Mouse (Mus musculus) heart, postnatal 0 days (tissue): ENCODE data around the gene Cdkn1b. TPM values are rescaled to one million over a fixed set of nuclear protein-coding genes. Genes with fewer than 3 reads are reported as not detected.

Experiments
- ATAC-seq: fragments of 200-750 bp; cut with Nextera tagmentation; 2 replicates; pipeline ENCODE4 v1.8.0; 2017; ENCODE audit warnings: low read depth, moderate number of reproducible peaks, moderate library complexity; ENCODE audit not compliant: insufficient read depth
- DNase-seq: peaks from one replicate; pipeline ENCODE4 v3.0.0-alpha.2; 2016; ENCODE audit warnings: low spot score
- H3K27ac ChIP-seq: fragments of 300-500 bp; sonication (generic); 2 replicates; pipeline ENCODE4 v1.5.1; 2014; ENCODE audit warnings: low read depth, mild to moderate bottlenecking
- H3K27me3 ChIP-seq: fragments of 300-500 bp; sonication (generic); 2 replicates; pipeline ENCODE4 v1.6.1; 2014; ENCODE audit warnings: low read length, mixed read lengths; ENCODE audit not compliant: control insufficient read depth, insufficient read depth
- H3K36me3 ChIP-seq: fragments of 300-500 bp; sonication (generic); replicated peaks from 2 replicates; pipeline ENCODE4 v1.6.1; 2014; ENCODE audit warnings: low read length, mixed read lengths; ENCODE audit not compliant: control insufficient read depth, insufficient read depth
- H3K4me1 ChIP-seq: fragments of 300-500 bp; sonication (generic); 2 replicates; pipeline ENCODE4 v1.6.1; 2014; ENCODE audit warnings: antibody characterized with exemption; ENCODE audit not compliant: control insufficient read depth, insufficient read depth
- H3K4me2 ChIP-seq: fragments of 300-500 bp; sonication (generic); 2 replicates; pipeline ENCODE4 v1.6.1; 2014; ENCODE audit warnings: low read depth, mild to moderate bottlenecking, low read length, moderate library complexity
- H3K4me3 ChIP-seq: fragments of 300-500 bp; sonication (generic); 2 replicates; pipeline ENCODE4 v1.5.1; 2014; ENCODE audit warnings: low read depth, low read length
- H3K9ac ChIP-seq: fragments of 300-500 bp; sonication (generic); replicated peaks from 2 replicates; pipeline ENCODE4 v1.6.1; 2014; ENCODE audit warnings: low read depth, low read length, mixed read lengths
- H3K9me3 ChIP-seq: fragments of 300-500 bp; sonication (generic); replicated peaks from 2 replicates; pipeline ENCODE4 v1.6.1; 2016; ENCODE audit warnings: low read length; ENCODE audit not compliant: control insufficient read depth
- CTCF ChIP-seq: IDR thresholded peaks from 2 replicates; pipeline ENCODE4 v1.5.1; 2016; ENCODE audit warnings: antibody characterized with exemption, control low read depth, low read depth
- EP300 ChIP-seq: IDR thresholded peaks from 2 replicates; pipeline ENCODE4 v1.6.1; 2016; ENCODE audit warnings: antibody characterized with exemption, low read depth
- WGBS: fragments of 180-500 bp; shearing (Covaris S2); extraction: QIAGEN DNeasy Blood & Tissue Kit; methylation state at CpG from one replicate; pipeline ENCODE4 v1.1.7; 2014; 5-methylcytosine and 5-hydroxymethylcytosine counted together
- polyA plus RNA-seq: library from polyadenylated mRNA; unstranded; fragments of >200 nt; fragmentation: Nextera tagmentation; extraction: Ambion mirVana; gene quantifications from 2 replicates; pipeline ENCODE4 v1.2.1, GENCODE M21; 2015
- total RNA-seq: library from RNA; depleted of rRNA; stranded (reverse); fragments of >200 nt; gene quantifications from 2 replicates; pipeline ENCODE4 v1.2.3, GENCODE M21; 2014; ENCODE audit warnings: low replicate concordance

Gene Cdkn1b
- total and polyA plus RNA-seq, 2 experiments from 2014 or later = 23.7 to 42.9 TPM

DNA sequence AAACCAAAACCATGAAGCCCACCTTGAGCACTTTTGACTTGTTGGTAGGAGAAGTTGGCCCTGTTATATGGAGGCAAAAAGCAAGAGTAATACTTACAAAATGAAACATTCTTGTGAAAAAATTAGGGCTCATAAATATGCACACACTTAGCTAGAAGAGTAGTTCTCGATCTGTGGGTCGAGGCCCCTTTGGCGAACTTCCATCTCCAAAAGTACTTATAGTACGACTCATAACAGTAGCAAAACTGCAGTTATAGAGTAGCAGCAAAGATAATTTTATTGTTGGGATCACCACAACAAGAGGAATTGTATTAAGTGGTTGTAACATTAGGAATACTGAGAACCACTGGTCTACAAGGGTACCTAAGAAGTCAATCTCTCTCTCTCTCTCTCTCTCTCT is 19.6 kb downstream of the Cdkn1b start:
- Histone ChIP-seq H3K9ac (no peak overlapping the region), H3K9me3 (no peaks in the 10 kb centered on the region), H3K4me2 (no peak overlapping the region), H3K27ac (no peak overlapping the region), H3K36me3 (no peaks in the 10 kb centered on the region; the same call in 1 of the 2 replicates), H3K4me1 (peaks cover 8% of the 10 kb centered on the region; the same call in 1 of the 2 replicates), H3K27me3 (no peaks in the 10 kb centered on the region), H3K4me3 (no peak overlapping the region)
- ATAC-seq (no peak), DNase-seq (no peak)
- TF ChIP-seq EP300 (no peak), CTCF (no peak)
- 74% methylated on average over 4 of the region's 4 CpGs for WGBS

DNA sequence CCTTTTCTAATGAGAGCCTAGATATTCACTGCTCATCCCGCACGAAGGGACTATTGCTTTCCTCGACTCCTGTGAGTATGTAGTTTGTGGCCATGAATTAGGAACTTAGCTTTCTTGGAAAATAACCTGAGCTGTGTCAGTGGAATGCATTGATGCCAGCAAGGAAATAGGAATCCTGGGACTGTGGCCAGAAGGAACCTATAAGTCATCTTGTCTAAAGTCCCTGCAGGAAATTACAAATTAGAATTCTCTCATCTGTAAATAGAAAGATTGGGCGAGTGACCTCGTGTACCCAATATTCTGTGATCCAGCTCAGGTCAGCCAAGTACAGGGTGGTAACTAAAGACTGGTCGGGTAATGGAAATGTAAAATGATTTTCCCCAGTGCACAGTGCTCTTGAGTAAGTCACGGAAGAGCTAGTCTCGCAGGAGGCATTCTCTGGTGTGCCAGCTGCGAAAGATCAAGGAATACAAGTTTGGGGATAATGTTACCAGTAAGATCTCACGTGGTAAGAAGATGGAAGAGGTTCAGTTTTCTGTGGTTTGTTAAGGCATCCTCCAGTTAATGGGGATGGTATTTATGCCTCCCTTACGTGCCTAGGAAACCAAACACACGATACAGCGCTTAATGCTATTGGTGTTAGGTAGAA is 23.7 kb downstream of the Cdkn1b start:
- H3K27me3 ChIP-seq = no peaks in the 10 kb centered on the region
- WGBS = 70% methylated on average over 13 of the region's 13 CpGs
- DNase-seq = no peak

DNA sequence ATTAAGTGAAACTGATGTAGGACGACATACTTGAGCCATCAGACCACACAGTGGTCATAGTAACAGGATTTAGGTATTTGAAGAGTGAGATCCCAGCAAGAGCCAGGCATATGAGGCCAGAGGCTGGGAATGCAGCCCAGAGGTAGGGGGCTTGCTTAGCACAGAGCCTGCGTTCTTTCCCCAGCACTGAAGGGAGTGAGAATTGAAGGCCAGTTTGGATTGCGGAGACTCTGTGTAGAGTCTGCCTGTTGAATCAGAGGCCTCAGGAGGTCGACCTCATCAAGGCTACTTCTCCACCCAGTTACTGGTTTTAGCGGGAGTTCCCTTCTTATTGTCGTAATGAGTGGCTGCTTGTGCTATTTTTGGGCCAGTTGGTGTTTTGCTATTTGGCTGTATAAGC is 25.9 kb downstream of the Cdkn1b start:
- H3K9ac ChIP-seq = no peak overlapping the region

More for the DNA sequence above, 23.7 kb downstream of the Cdkn1b start:
- no peak for ATAC-seq
- H3K9me3 ChIP-seq = no peaks in the 10 kb centered on the region
- H3K36me3 ChIP-seq = peaks cover 5% of the 10 kb centered on the region; the same call in 1 of the 2 replicates
- TF ChIP-seq EP300 (no peak), CTCF (no peak)
- H3K27ac ChIP-seq = peak overlapping the region; percentile 11; the same call in 1 of the 2 replicates
- H3K4me2 ChIP-seq = no peak overlapping the region
- H3K9ac ChIP-seq = no peak overlapping the region
- H3K4me1 ChIP-seq = peaks cover 21% of the 10 kb centered on the region; the same call in 1 of the 2 replicates
- no peak overlapping the region for H3K4me3 ChIP-seq

DNA sequence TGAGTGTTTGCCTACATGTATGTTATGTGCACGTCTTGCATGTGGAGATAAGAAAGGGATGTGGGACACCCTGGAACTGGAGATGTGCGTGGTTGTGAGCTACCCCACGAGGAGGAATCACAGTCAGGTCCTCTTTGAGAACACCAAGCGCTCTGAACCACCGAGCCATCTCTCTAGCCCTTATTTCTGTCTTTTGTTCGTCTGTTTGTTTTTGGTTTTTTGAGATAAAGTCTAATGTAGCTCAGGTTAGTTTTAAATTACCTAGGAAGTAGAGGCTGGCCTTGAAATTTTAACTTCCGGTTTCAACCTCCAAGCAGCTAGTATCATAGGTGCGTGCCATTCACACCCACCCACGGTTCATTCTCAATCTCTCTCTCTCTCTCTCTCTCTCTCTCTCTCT is 26.7 kb downstream of the Cdkn1b start:
- TF ChIP-seq CTCF = no peak
- no peak for TF ChIP-seq EP300
- H3K4me3 ChIP-seq = no peak overlapping the region
- WGBS = 71% methylated on average over 9 of the region's 9 CpGs
- H3K9me3 ChIP-seq = no peaks in the 10 kb centered on the region
- no peak overlapping the region for H3K9ac ChIP-seq
- no peaks in the 10 kb centered on the region for H3K27me3 ChIP-seq
- peaks cover 21% of the 10 kb centered on the region; the same call in 1 of the 2 replicates for H3K4me1 ChIP-seq
- ATAC-seq = no peak
- peaks cover 12% of the 10 kb centered on the region; the same call in 1 of the 2 replicates for H3K36me3 ChIP-seq
- DNase-seq = no peak
- H3K27ac ChIP-seq = no peak overlapping the region
- H3K4me2 ChIP-seq = no peak overlapping the region

More for the DNA sequence above, 25.9 kb downstream of the Cdkn1b start:
- H3K27me3 ChIP-seq = no peaks in the 10 kb centered on the region
- peaks cover 21% of the 10 kb centered on the region; the same call in 1 of the 2 replicates for H3K4me1 ChIP-seq
- DNase-seq (no peak), ATAC-seq (peak; percentile 35; the same call in 1 of the 2 replicates)
- 29% methylated on average over 6 of the region's 6 CpGs for WGBS
- TF ChIP-seq EP300 = no peak
- no peak for TF ChIP-seq CTCF
- no peak overlapping the region for H3K4me3 ChIP-seq
- peak overlapping the region; percentile 57 for H3K27ac ChIP-seq
- peaks cover 5% of the 10 kb centered on the region; the same call in 1 of the 2 replicates for H3K36me3 ChIP-seq
- no peak overlapping the region for H3K4me2 ChIP-seq
- no peaks in the 10 kb centered on the region for H3K9me3 ChIP-seq

DNA sequence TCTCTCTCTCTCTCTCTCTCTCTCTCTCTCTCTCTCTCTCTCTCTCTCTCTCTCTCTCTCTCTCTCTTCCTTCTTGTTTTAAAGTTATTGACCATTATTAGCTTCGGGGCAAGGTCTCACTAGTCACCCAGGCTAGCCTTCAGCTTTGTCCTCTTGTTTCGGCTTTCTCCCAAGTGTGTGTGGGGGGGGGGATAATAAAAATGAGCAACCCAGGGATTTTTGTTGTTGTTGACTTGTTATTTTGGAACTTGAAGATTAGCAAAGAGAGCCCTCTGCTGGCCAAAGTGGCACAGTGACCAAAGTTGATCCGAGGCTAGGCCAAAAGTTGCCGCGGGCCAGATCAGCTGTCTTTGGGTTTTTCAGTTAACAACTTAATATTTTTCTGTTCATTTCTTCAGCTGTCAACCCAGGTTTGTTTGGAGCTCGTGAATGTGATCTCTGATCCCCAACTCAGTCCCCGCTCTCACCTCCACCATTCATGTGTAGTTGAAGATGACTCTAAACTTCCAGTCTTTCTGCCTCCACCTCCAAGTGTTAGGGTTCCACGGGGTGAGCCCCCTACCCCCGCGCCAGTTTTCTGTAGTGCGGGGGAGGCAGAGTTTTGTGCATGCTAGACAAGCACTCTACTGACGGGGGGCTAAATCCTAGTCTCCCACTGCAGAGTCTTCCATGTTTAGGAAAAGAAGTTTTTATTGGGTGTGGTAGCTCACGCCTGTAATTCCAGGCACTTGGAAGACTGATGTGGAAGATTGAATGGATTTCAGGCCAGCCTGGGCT is 27.3 kb downstream of the Cdkn1b start:
- no peaks in the 10 kb centered on the region for H3K27me3 ChIP-seq
- no peak overlapping the region for H3K9ac ChIP-seq
- no peak overlapping the region for H3K4me2 ChIP-seq
- peak; percentile 55 for DNase-seq
- peaks cover 18% of the 10 kb centered on the region; the same call in 1 of the 2 replicates for H3K4me1 ChIP-seq
- no peak for ATAC-seq
- no peaks in the 10 kb centered on the region for H3K9me3 ChIP-seq
- no peak overlapping the region for H3K4me3 ChIP-seq
- peak; percentile 63 for TF ChIP-seq CTCF
- TF ChIP-seq EP300 = no peak
- H3K36me3 ChIP-seq = peaks cover 17% of the 10 kb centered on the region; the same call in 1 of the 2 replicates
- 42% methylated on average over 13 of the region's 13 CpGs for WGBS
- H3K27ac ChIP-seq = no peak overlapping the region
